Mouse (Mus musculus): ENCODE measurements around the gene Olfr624. TPM values are rescaled to one million over a fixed set of nuclear protein-coding genes. Genes with fewer than 3 reads are reported as not detected.
"Not testable (repeated sequence)": the region's sequence is repeated elsewhere in the genome, so short reads cannot be mapped to it uniquely, and the experiment has no call there.

Olfr624 gene
- under 1 TPM in 1 of 2 experiments, not detected in 1; 0.06 TPM for total RNA-seq (2021)
- long read RNA-seq, experiment 1 = 0 reads
- long read RNA-seq, experiment 2 = 0 reads

GRCm38 (mm10) chr7:103671091-103671490 lies at the start of gene Olfr624:
Gene Olfr624 (minus strand): TSS chr7:103671191.
- intact Hi-C loops (cut with DNase I) = no loop called here

GRCm38 (mm10) chr7:103716398-103716797 lies 45.4 kb upstream of the Olfr624 start:
- intact Hi-C loops (cut with DNase I); DNase-seq (ENCODE audit: low spot score in 2 of 2): not testable (repeated sequence)

More at GRCm38 (mm10) chr7:103671091-103671490, at the start of gene Olfr624:
- no peak for DNase-seq (ENCODE audit: low spot score in 2 of 2)

GRCm38 (mm10) chr7:103714371-103714770 lies 43.4 kb upstream of the Olfr624 start, which contains the start of gene Olfr243:
Gene Olfr243 (plus strand): TSS chr7:103714671.
- intact Hi-C loops (cut with DNase I) = no loop called here
- DNase-seq (ENCODE audit: low spot score in 2 of 2) = no peak

- intact Hi-C loops (cut with DNase I) = no loop called here
- no peak for DNase-seq (ENCODE audit: low spot score in 2 of 2)
Observed at GRCm38 (mm10) chr7:103712024-103712423, 41.0 kb upstream of the Olfr624 start.

GRCm38 (mm10) chr7:103699469-103699868 lies 28.5 kb upstream of the Olfr624 start:
- DNase-seq (ENCODE audit: low spot score in 2 of 2) = no peak
- intact Hi-C loops (cut with DNase I) = no loop called here

- intact Hi-C loops (cut with DNase I) = no loop called here
- no peak for DNase-seq (ENCODE audit: low spot score in 2 of 2)
Observed at GRCm38 (mm10) chr7:103682420-103682819, 11.4 kb upstream of the Olfr624 start, which contains the start of gene Olfr625-ps1. Gene Olfr625-ps1 (plus strand): TSS chr7:103682720.

- DNase-seq (ENCODE audit: low spot score in 2 of 2) = no peak
- intact Hi-C loops (cut with DNase I) = no loop called here
Observed at GRCm38 (mm10) chr7:103663598-103663997, 7.4 kb downstream of the Olfr624 start, which contains the start of gene Olfr623. Gene Olfr623 (minus strand): TSS chr7:103663698.

GRCm38 (mm10) chr7:103644070-103644469 lies 26.9 kb downstream of the Olfr624 start:
- DNase-seq (ENCODE audit: low spot score in 2 of 2) = no peak
- intact Hi-C loops (cut with DNase I) = no loop called here

GRCm38 (mm10) chr7:103642602-103643001 lies 28.4 kb downstream of the Olfr624 start, which contains the start of gene Olfr622:
Gene Olfr622 (minus strand): TSS chr7:103642702.
- intact Hi-C loops (cut with DNase I) = no loop called here
- no peak for DNase-seq (ENCODE audit: low spot score in 2 of 2)

- intact Hi-C loops (cut with DNase I) = no loop called here
- DNase-seq (ENCODE audit: low spot score in 2 of 2) = no peak
Observed at GRCm38 (mm10) chr7:103636795-103637194, 34.2 kb downstream of the Olfr624 start.

Other genes starting within 250 kb of the Olfr624 start
- gene Olfr605, start 225.8 kb downstream of the Olfr624 start, total RNA-seq (2021) = not detected
- not detected for gene Olfr606, start 222.1 kb downstream of the Olfr624 start, total RNA-seq (2021)
- not detected for gene Olfr607, start 207.0 kb downstream of the Olfr624 start, total RNA-seq (2021)
- not detected for gene Olfr608, start 201.3 kb downstream of the Olfr624 start, total RNA-seq (2021)
- gene Olfr609, start 173.1 kb downstream of the Olfr624 start, total RNA-seq (2021) = not detected
- gene Olfr610, start 159.1 kb downstream of the Olfr624 start, total RNA-seq (2021) = not detected
- gene Olfr611, start 150.3 kb downstream of the Olfr624 start, total RNA-seq (2021) = not detected
- gene Olfr612, start 128.5 kb downstream of the Olfr624 start, total RNA-seq (2021) = not detected
- gene Olfr613, start 123.1 kb downstream of the Olfr624 start, total RNA-seq (2021) = not detected
- gene Olfr615, start 115.1 kb downstream of the Olfr624 start, total RNA-seq (2021) = not detected
- gene Olfr616, start 102.0 kb downstream of the Olfr624 start, total RNA-seq (2021) = not detected
- gene Olfr617, start 98.1 kb downstream of the Olfr624 start, total RNA-seq (2021) = not detected
- not detected for gene Olfr618, start 81.1 kb downstream of the Olfr624 start, total RNA-seq (2021)
- gene Olfr619, start 70.6 kb downstream of the Olfr624 start, total RNA-seq (2021) = not detected
- not detected for gene Olfr620, start 58.7 kb downstream of the Olfr624 start, total RNA-seq (2021)
- not detected for gene Olfr622, start 28.5 kb downstream of the Olfr624 start, total RNA-seq (2021)
- not detected for gene Olfr623, start 7.5 kb downstream of the Olfr624 start, total RNA-seq (2021)
- not detected for gene Olfr625-ps1, start 11.5 kb upstream of the Olfr624 start, total RNA-seq (2021)
- not detected for gene Olfr243, start 43.5 kb upstream of the Olfr624 start, total RNA-seq (2021)
- not detected for gene Olfr628, start 59.2 kb upstream of the Olfr624 start, total RNA-seq (2021)
- not detected for gene Olfr629, start 73.8 kb upstream of the Olfr624 start, total RNA-seq (2021)
- not detected for gene Olfr630, start 86.1 kb upstream of the Olfr624 start, total RNA-seq (2021)
- gene Olfr69, start 100.4 kb upstream of the Olfr624 start, total RNA-seq (2021) = not detected
- gene Olfr68, start 108.5 kb upstream of the Olfr624 start, total RNA-seq (2021) = not detected
- not detected for gene Olfr67, start 120.6 kb upstream of the Olfr624 start, total RNA-seq (2021)
- gene Hbb-bt, start 142.8 kb upstream of the Olfr624 start, total RNA-seq (2021) = 100 to 1,000 TPM; 116 to 138 TPM
- 100 to 1,000 TPM; 912 to 967 TPM for gene Hbb-bs, start 156.9 kb upstream of the Olfr624 start, total RNA-seq (2021)
- gene Hbb-bh2, start 169.3 kb upstream of the Olfr624 start, total RNA-seq (2021) = not detected
- gene Hbb-bh1, start 172.0 kb upstream of the Olfr624 start, total RNA-seq (2021) = not detected
- not detected for gene Hbb-y, start 182.0 kb upstream of the Olfr624 start, total RNA-seq (2021)
- gene Olfr66, start 215.1 kb upstream of the Olfr624 start, total RNA-seq (2021) = not detected
- not detected for gene Olfr64, start 223.3 kb upstream of the Olfr624 start, total RNA-seq (2021)
- gene Olfr65, start 232.3 kb upstream of the Olfr624 start, total RNA-seq (2021) = not detected